Mouse (Mus musculus): ENCODE data around the gene Igfbp2. TPM values are rescaled to one million over a fixed set of nuclear protein-coding genes. Genes with fewer than 3 reads are reported as not detected.

Igfbp2 gene
- polyA plus RNA-seq, 1 experiment: 537 TPM

DNA sequence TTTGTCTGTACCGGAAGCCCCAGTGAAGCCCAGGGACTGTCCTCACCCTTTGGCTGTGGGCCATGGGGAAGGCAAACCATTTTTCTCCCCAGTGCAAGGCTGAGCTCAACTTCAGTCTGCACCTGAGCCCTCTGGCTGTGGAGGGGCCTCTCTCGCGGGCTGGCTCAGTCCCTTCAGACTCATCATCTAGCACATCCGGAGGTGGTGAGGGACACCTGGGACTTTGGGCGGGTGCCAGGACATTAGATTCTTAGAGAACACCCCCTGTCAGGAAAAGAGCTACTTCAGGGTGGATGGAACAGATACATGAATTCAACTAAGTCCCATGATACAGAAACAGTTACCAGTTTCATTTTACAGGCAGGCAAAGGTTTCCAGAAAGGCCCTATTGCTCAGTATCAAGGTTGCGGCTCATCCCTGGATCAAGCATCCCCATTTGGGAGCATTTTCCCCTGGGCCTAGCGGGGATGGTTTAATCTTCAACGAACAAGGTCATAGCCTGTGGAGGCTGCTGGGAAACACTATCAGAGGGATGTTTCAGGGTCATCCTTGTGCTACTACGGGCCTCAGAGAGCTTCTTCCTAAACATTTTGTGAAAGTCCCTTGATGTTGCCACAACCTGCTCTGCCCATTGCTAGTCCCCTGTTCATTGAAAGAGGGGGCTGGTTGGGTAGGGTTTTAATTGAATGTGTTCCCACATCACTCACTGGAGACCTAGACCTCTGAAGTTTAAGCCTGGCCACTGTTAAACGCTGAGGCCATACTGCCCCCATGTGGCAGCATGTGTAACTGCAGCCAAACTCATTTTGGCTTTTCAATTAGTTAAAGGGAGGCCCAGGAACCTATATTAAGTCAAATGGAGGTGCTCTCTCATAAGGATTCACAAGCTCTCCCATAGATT is 30.3 kb downstream of the Igfbp2 start:
- Histone ChIP-seq H3K9me3 (replicated peaks; ENCODE audit: control insufficient read depth, insufficient read depth, low read length, poor library complexity, severe bottlenecking) (no peaks in the 10 kb centered on the region), H3K4me1 (ENCODE audit: control insufficient read depth, insufficient read depth, low read length) (no peaks in the 10 kb centered on the region), H3K27ac (ENCODE audit: insufficient read depth, low read length) (no peak overlapping the region), H3K4me3 (ENCODE audit: low read depth, low read length) (no peak overlapping the region), H3K36me3 (ENCODE audit: control insufficient read depth, insufficient read depth, low read length, poor library complexity, severe bottlenecking) (0 out of 2 replicates have a peak, but pooled peaks cover 3% of the 10 kb centered on the region), H3K9ac (ENCODE audit: low read depth, poor library complexity, severe bottlenecking) (no peak overlapping the region), H3K27me3 (ENCODE audit: control insufficient read depth, insufficient read depth, low read length, poor library complexity, severe bottlenecking) (no peaks in the 10 kb centered on the region)
- peak; percentile 92 for TF ChIP-seq CTCF (IDR thresholded peaks at IDR 0.05; ENCODE audit: low read depth, low read length)
- no peak for TF ChIP-seq POLR2A (IDR thresholded peaks at IDR 0.05; ENCODE audit: insufficient read depth, low read length)
- TF ChIP-seq EP300 (IDR thresholded peaks at IDR 0.05; ENCODE audit: insufficient read depth, low read depth, low read length): no peak

DNA sequence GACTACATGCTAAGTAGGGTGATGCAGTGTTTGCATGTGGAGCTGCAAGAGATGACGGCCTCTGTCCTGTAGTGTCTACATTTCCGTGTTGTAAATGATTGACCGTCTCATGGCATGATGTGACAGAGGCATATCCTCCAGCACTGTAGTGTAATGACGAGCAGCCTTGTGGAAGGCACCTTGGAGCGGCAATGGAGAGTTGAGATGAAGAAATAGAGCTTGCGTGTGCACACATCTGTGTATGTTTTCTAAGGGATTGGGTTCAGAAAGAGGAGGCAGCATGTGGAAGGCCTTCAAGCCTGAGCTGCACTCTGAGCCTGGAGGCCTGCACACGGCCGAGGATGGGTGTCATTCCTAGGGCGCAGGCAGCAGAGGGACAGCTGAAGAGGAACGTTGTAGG is 31.4 kb downstream of the Igfbp2 start:
- Histone ChIP-seq H3K36me3 (ENCODE audit: control insufficient read depth, insufficient read depth, low read length, poor library complexity, severe bottlenecking) (0 out of 2 replicates have a peak, but pooled peaks cover 1% of the 10 kb centered on the region), H3K9ac (ENCODE audit: low read depth, poor library complexity, severe bottlenecking) (no peak overlapping the region), H3K27me3 (ENCODE audit: control insufficient read depth, insufficient read depth, low read length, poor library complexity, severe bottlenecking) (no peaks in the 10 kb centered on the region), H3K27ac (ENCODE audit: insufficient read depth, low read length) (no peak overlapping the region), H3K4me1 (ENCODE audit: control insufficient read depth, insufficient read depth, low read length) (no peaks in the 10 kb centered on the region), H3K9me3 (replicated peaks; ENCODE audit: control insufficient read depth, insufficient read depth, low read length, poor library complexity, severe bottlenecking) (no peaks in the 10 kb centered on the region), H3K4me3 (ENCODE audit: low read depth, low read length) (no peak overlapping the region)
- TF ChIP-seq EP300 (IDR thresholded peaks at IDR 0.05; ENCODE audit: insufficient read depth, low read depth, low read length) (no peak), POLR2A (IDR thresholded peaks at IDR 0.05; ENCODE audit: insufficient read depth, low read length) (no peak), CTCF (IDR thresholded peaks at IDR 0.05; ENCODE audit: low read depth, low read length) (no peak)

DNA sequence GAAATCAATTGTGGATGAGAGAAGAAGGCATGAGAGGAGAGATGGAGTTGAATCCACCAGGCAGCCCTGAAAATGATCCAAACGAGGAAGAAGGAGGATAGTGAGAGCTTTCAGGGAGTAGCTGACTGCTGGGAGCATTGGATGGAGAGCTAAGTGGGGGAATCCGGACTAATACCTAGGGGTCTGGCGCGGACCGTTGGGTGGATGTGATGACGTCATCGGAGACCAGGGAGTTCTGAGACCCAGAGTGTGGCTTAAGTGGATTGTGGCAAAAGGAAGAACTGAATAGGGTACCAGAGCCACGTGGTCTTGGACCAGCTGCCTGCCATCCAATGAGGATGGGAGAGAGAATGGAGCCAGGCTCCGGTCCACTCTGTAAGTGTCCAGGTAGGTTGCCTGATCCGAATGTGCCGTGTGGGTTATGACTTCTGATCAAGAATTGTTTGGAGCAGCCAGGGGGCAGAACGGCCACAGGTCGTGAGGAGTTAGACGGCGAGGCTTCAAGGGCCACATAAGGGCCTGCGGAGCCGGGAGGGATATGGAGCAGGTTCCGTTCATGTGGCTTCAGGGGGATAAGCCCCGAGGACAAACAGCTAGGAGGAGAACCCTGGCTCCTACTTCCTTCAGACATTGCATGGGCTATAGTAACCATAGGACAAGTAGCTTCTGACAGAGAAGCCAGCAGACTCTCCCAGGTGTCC is 32.1 kb downstream of the Igfbp2 start:
- Histone ChIP-seq H3K4me3 (ENCODE audit: low read depth, low read length) (no peak overlapping the region), H3K27ac (ENCODE audit: insufficient read depth, low read length) (no peak overlapping the region), H3K27me3 (ENCODE audit: control insufficient read depth, insufficient read depth, low read length, poor library complexity, severe bottlenecking) (no peaks in the 10 kb centered on the region), H3K36me3 (ENCODE audit: control insufficient read depth, insufficient read depth, low read length, poor library complexity, severe bottlenecking) (no peaks in the 10 kb centered on the region), H3K9ac (ENCODE audit: low read depth, poor library complexity, severe bottlenecking) (no peak overlapping the region), H3K4me1 (ENCODE audit: control insufficient read depth, insufficient read depth, low read length) (no peaks in the 10 kb centered on the region), H3K9me3 (replicated peaks; ENCODE audit: control insufficient read depth, insufficient read depth, low read length, poor library complexity, severe bottlenecking) (no peaks in the 10 kb centered on the region)
- TF ChIP-seq POLR2A (IDR thresholded peaks at IDR 0.05; ENCODE audit: insufficient read depth, low read length): no peak
- TF ChIP-seq EP300 (IDR thresholded peaks at IDR 0.05; ENCODE audit: insufficient read depth, low read depth, low read length): no peak
- no peak for TF ChIP-seq CTCF (IDR thresholded peaks at IDR 0.05; ENCODE audit: low read depth, low read length)

DNA sequence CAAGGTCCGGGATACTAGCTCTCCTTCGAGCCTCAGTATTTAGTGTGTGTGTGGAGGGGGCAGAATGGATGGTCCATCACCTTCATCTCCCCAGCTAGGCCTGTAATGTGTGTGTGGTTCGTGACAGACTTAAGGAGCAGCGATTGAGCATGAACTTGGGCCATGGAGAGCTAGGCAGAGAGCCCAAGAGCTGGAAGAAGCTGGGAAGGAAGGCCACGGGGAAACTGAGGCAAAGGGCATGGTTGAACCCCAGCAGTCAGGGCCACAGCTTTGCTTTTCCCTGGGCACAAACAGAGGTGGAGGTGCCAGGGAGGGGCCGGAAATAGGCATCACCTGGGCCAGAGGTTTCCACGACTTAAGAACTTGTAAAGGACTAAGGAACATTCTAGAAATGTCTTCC is 32.8 kb downstream of the Igfbp2 start:
- Histone ChIP-seq H3K27ac (ENCODE audit: insufficient read depth, low read length) (no peak overlapping the region), H3K27me3 (ENCODE audit: control insufficient read depth, insufficient read depth, low read length, poor library complexity, severe bottlenecking) (no peaks in the 10 kb centered on the region), H3K4me1 (ENCODE audit: control insufficient read depth, insufficient read depth, low read length) (no peaks in the 10 kb centered on the region), H3K36me3 (ENCODE audit: control insufficient read depth, insufficient read depth, low read length, poor library complexity, severe bottlenecking) (no peaks in the 10 kb centered on the region), H3K9me3 (replicated peaks; ENCODE audit: control insufficient read depth, insufficient read depth, low read length, poor library complexity, severe bottlenecking) (no peaks in the 10 kb centered on the region), H3K9ac (ENCODE audit: low read depth, poor library complexity, severe bottlenecking) (no peak overlapping the region), H3K4me3 (ENCODE audit: low read depth, low read length) (no peak overlapping the region)
- TF ChIP-seq CTCF (IDR thresholded peaks at IDR 0.05; ENCODE audit: low read depth, low read length) (no peak), POLR2A (IDR thresholded peaks at IDR 0.05; ENCODE audit: insufficient read depth, low read length) (no peak), EP300 (IDR thresholded peaks at IDR 0.05; ENCODE audit: insufficient read depth, low read depth, low read length) (no peak)

DNA sequence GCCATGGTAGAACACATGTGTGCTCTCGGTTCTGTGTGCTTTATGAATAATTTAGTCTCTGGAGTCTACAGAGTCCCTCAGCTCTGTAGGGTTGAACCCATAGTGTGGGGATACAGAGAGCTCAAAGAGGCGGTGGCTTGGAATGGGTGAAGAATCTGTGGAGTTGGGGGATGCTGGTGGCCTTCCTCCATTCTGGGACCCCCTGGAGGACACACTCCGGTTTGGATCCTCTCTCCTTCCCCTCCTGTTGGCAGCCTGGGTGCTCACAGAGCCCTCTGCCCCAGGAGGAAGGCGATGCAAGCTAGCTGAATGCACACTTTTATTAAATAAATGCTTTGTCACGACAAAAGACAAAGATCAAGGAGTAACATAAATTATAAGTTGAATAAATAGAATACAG is 33.3 kb downstream of the Igfbp2 start:
- Histone ChIP-seq H3K4me3 (ENCODE audit: low read depth, low read length) (no peak overlapping the region), H3K9ac (ENCODE audit: low read depth, poor library complexity, severe bottlenecking) (no peak overlapping the region), H3K4me1 (ENCODE audit: control insufficient read depth, insufficient read depth, low read length) (no peaks in the 10 kb centered on the region), H3K9me3 (replicated peaks; ENCODE audit: control insufficient read depth, insufficient read depth, low read length, poor library complexity, severe bottlenecking) (no peaks in the 10 kb centered on the region), H3K27me3 (ENCODE audit: control insufficient read depth, insufficient read depth, low read length, poor library complexity, severe bottlenecking) (no peaks in the 10 kb centered on the region), H3K27ac (ENCODE audit: insufficient read depth, low read length) (no peak overlapping the region), H3K36me3 (ENCODE audit: control insufficient read depth, insufficient read depth, low read length, poor library complexity, severe bottlenecking) (no peaks in the 10 kb centered on the region)
- TF ChIP-seq EP300 (IDR thresholded peaks at IDR 0.05; ENCODE audit: insufficient read depth, low read depth, low read length): no peak
- no peak for TF ChIP-seq POLR2A (IDR thresholded peaks at IDR 0.05; ENCODE audit: insufficient read depth, low read length)
- no peak for TF ChIP-seq CTCF (IDR thresholded peaks at IDR 0.05; ENCODE audit: low read depth, low read length)

DNA sequence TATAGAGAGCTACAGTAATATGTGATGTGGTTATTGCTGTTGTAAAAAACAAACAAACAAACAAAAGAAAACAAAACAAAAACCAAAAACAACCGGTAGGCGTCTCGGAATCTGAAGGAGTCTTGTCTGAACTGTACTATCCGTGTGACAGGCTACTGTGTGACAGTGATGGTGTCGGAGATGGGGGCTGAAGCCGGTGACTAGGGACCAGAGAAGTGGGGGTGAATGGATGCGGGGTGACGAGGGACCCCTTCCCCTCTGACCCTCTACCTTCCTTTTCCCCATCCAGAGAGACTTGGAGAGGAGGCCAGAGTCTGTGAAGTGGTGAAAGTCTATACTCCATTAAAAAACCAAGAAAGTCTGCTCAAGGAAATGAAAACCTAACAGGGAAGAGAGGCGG is 34.0 kb downstream of the Igfbp2 start:
- Histone ChIP-seq H3K27ac (ENCODE audit: insufficient read depth, low read length) (no peak overlapping the region), H3K4me3 (ENCODE audit: low read depth, low read length) (no peak overlapping the region), H3K36me3 (ENCODE audit: control insufficient read depth, insufficient read depth, low read length, poor library complexity, severe bottlenecking) (no peaks in the 10 kb centered on the region)

More for the DNA sequence above, 34.0 kb downstream of the Igfbp2 start:
- TF ChIP-seq POLR2A (IDR thresholded peaks at IDR 0.05; ENCODE audit: insufficient read depth, low read length): no peak
- no peak for TF ChIP-seq EP300 (IDR thresholded peaks at IDR 0.05; ENCODE audit: insufficient read depth, low read depth, low read length)
- no peak for TF ChIP-seq CTCF (IDR thresholded peaks at IDR 0.05; ENCODE audit: low read depth, low read length)
- no peaks in the 10 kb centered on the region for H3K9me3 ChIP-seq (replicated peaks; ENCODE audit: control insufficient read depth, insufficient read depth, low read length, poor library complexity, severe bottlenecking)
- H3K27me3 ChIP-seq (ENCODE audit: control insufficient read depth, insufficient read depth, low read length, poor library complexity, severe bottlenecking): no peaks in the 10 kb centered on the region
- H3K9ac ChIP-seq (ENCODE audit: low read depth, poor library complexity, severe bottlenecking): no peak overlapping the region
- no peaks in the 10 kb centered on the region for H3K4me1 ChIP-seq (ENCODE audit: control insufficient read depth, insufficient read depth, low read length)
